ENCODE assay signal across 8 mouse cellular contexts in the genomic region with DNA sequence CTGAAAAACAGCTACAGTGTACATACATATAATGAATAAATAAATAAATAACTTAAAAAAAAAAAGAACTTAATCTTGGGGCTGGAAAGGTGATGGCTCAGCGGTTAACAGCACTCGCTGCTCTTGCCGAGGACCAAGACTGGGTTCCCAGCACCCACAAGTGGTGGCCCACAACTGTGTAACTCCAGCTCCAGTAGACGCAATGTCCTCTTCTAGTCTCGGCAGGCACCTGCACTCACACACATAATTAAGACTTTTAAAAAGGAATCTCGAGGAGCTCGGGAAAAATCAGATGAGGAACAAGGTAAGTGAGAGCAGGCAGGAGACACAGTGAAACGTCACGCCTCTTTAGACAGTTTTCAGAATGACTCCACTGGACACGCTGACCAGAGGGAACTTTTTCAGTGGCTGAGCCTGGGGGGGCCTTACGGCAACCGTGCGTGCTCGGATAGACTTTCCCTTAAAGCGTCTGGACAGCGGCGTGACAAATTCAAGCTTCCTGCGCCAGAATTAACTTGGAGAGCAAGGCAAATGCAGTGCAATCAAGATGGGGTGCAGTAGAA. TPM values are rescaled to one million over a fixed set of nuclear protein-coding genes. Genes with fewer than 3 reads are reported as not detected.
A peak's percentile ranks its signal among the peaks of the same experiment; 100 is the strongest.
DNase-seq lines count a peak whose midpoint lies in the region; ATAC-seq and TF ChIP-seq lines count a peak whose summit lies in the region.

No protein-coding gene starts in this region.

- H3K4me2 ChIP-seq in heart, embryonic 16.5 days (ENCODE audit: low read depth, low read length) = peak overlapping the region; percentile 91
- H3K4me2 ChIP-seq in embryonic facial prominence, embryonic 15.5 days (replicated peaks) = peak overlapping the region; percentile 82
- peak overlapping the region; percentile 87 for H3K4me2 ChIP-seq in liver, embryonic 11.5 days
- H3K4me2 ChIP-seq in stomach, embryonic 15.5 days = peak overlapping the region; percentile 80

- H3K9ac ChIP-seq in heart, embryonic 16.5 days (ENCODE audit: low read length) = peak overlapping the region; percentile 86
- H3K9ac ChIP-seq in ES-Bruce4 (ENCODE audit: low read depth, poor library complexity, severe bottlenecking) = peak overlapping the region; percentile 71
- H3K9ac ChIP-seq in embryonic facial prominence, embryonic 15.5 days = peak overlapping the region; percentile 74
- H3K9ac ChIP-seq in liver, embryonic 11.5 days (ENCODE audit: low read depth, low read length) = peak overlapping the region; percentile 72
- H3K9ac ChIP-seq in stomach, embryonic 15.5 days = peak overlapping the region; percentile 65

- H3K36me3 ChIP-seq in heart, embryonic 16.5 days (ENCODE audit: control insufficient read depth, insufficient read depth) = no peaks in the 10 kb centered on the region
- H3K36me3 ChIP-seq in ES-Bruce4 (ENCODE audit: control insufficient read depth, insufficient read depth, low read length, poor library complexity, severe bottlenecking) = peaks cover 5% of the 10 kb centered on the region; the same call in 1 of the 2 replicates
- H3K36me3 ChIP-seq in embryonic facial prominence, embryonic 15.5 days = no peaks in the 10 kb centered on the region; the same call in 1 of the 2 replicates
- 0 out of 2 replicates have a peak, but pooled peaks cover 2% of the 10 kb centered on the region for H3K36me3 ChIP-seq in liver, embryonic 11.5 days (ENCODE audit: control insufficient read depth, insufficient read depth, low read length)
- no peaks in the 10 kb centered on the region for H3K36me3 ChIP-seq in stomach, embryonic 15.5 days

- no peak for TF ChIP-seq EP300 in ES-Bruce4 (IDR thresholded peaks at IDR 0.05; ENCODE audit: insufficient read depth, low read depth, low read length)

- no peak for DNase-seq in heart, adult 11 months
- DNase-seq in liver, embryonic 11.5 days (ENCODE audit: low spot score) = no peak
- no peak for DNase-seq in B cell, adult 2 months

- no peak for TF ChIP-seq POLR2A in ES-Bruce4 (IDR thresholded peaks at IDR 0.05; ENCODE audit: insufficient read depth, low read length)

- H3K4me3 ChIP-seq in heart, embryonic 16.5 days (ENCODE audit: low read length) = peak overlapping the region; percentile 90
- peak overlapping the region; percentile 86 for H3K4me3 ChIP-seq in ES-Bruce4 (ENCODE audit: low read depth, low read length)
- H3K4me3 ChIP-seq in embryonic facial prominence, embryonic 15.5 days (replicated peaks) = peak overlapping the region; percentile 96
- peak overlapping the region; percentile 67 for H3K4me3 ChIP-seq in liver, embryonic 11.5 days (ENCODE audit: low read depth, low read length)
- peak overlapping the region; percentile 74 for H3K4me3 ChIP-seq in stomach, embryonic 15.5 days (replicated peaks)

- H3K9me3 ChIP-seq in heart, embryonic 16.5 days (replicated peaks; ENCODE audit: control insufficient read depth, low read length) = no peaks in the 10 kb centered on the region
- no peaks in the 10 kb centered on the region for H3K9me3 ChIP-seq in ES-Bruce4 (replicated peaks; ENCODE audit: control insufficient read depth, insufficient read depth, low read length, poor library complexity, severe bottlenecking)
- H3K9me3 ChIP-seq in embryonic facial prominence, embryonic 15.5 days (replicated peaks) = no peaks in the 10 kb centered on the region
- H3K9me3 ChIP-seq in liver, embryonic 11.5 days (ENCODE audit: control insufficient read depth, low read length) = no peaks in the 10 kb centered on the region
- H3K9me3 ChIP-seq in stomach, embryonic 15.5 days = no peaks in the 10 kb centered on the region

- 13% methylated on average over 18 of the region's 18 CpGs for WGBS in heart, embryonic 16.5 days
- 12% methylated on average over 18 of the region's 18 CpGs for WGBS in embryonic facial prominence, embryonic 15.5 days
- WGBS in liver, embryonic 11.5 days = 11% methylated on average over 18 of the region's 18 CpGs
- 11% methylated on average over 18 of the region's 18 CpGs for WGBS in stomach, embryonic 15.5 days

- peaks cover 8% of the 10 kb centered on the region for H3K27me3 ChIP-seq in heart, embryonic 16.5 days (ENCODE audit: control insufficient read depth, insufficient read depth, low read length)
- no peaks in the 10 kb centered on the region for H3K27me3 ChIP-seq in ES-Bruce4 (ENCODE audit: control insufficient read depth, insufficient read depth, low read length, poor library complexity, severe bottlenecking)
- H3K27me3 ChIP-seq in embryonic facial prominence, embryonic 15.5 days = peaks cover 15% of the 10 kb centered on the region
- H3K27me3 ChIP-seq in liver, embryonic 11.5 days (replicated peaks; ENCODE audit: control insufficient read depth, insufficient read depth, low read length) = peaks cover 9% of the 10 kb centered on the region; the same call in 1 of the 2 replicates
- 0 out of 2 replicates have a peak, but pooled peaks cover 3% of the 10 kb centered on the region for H3K27me3 ChIP-seq in stomach, embryonic 15.5 days (replicated peaks)

- peak overlapping the region; percentile 81 for H3K27ac ChIP-seq in heart, embryonic 16.5 days (ENCODE audit: low read length)
- H3K27ac ChIP-seq in ES-Bruce4 (ENCODE audit: insufficient read depth, low read length) = peak overlapping the region; percentile 5; the same call in 1 of the 2 replicates
- peak overlapping the region; percentile 91 for H3K27ac ChIP-seq in embryonic facial prominence, embryonic 15.5 days (replicated peaks)
- peak overlapping the region; percentile 52 for H3K27ac ChIP-seq in liver, embryonic 11.5 days (ENCODE audit: low read depth, low read length)
- H3K27ac ChIP-seq in stomach, embryonic 15.5 days = peak overlapping the region; percentile 77

- ATAC-seq in heart, embryonic 16.5 days (replicated peaks; ENCODE audit: extremely low read depth, insufficient read depth, low FRiP score) = no peak
- ATAC-seq in embryonic facial prominence, embryonic 15.5 days (ENCODE audit: insufficient number of reproducible peaks, low FRiP score, low TSS enrichment, low read depth) = peak; percentile 5; the same call in 1 of the 2 replicates
- ATAC-seq in liver, embryonic 11.5 days (replicated peaks; ENCODE audit: low FRiP score) = no peak; the same call in 1 of the 2 replicates
- no peak for ATAC-seq in stomach, embryonic 15.5 days (ENCODE audit: insufficient read depth, low FRiP score, low read depth)
- no peak for ATAC-seq in activated CD4-positive, CD25-positive, alpha-beta regulatory T cell, adult 4 months

- peaks cover 18% of the 10 kb centered on the region for H3K4me1 ChIP-seq in heart, embryonic 16.5 days (ENCODE audit: control insufficient read depth, insufficient read depth, low read length)
- no peaks in the 10 kb centered on the region for H3K4me1 ChIP-seq in ES-Bruce4 (ENCODE audit: control insufficient read depth, insufficient read depth, low read length)
- peaks cover 19% of the 10 kb centered on the region for H3K4me1 ChIP-seq in embryonic facial prominence, embryonic 15.5 days
- H3K4me1 ChIP-seq in liver, embryonic 11.5 days (replicated peaks; ENCODE audit: control insufficient read depth, insufficient read depth, low read length) = 0 out of 2 replicates have a peak, but pooled peaks cover 4% of the 10 kb centered on the region
- peaks cover 14% of the 10 kb centered on the region for H3K4me1 ChIP-seq in stomach, embryonic 15.5 days

- TF ChIP-seq CTCF in ES-Bruce4 (IDR thresholded peaks at IDR 0.05; ENCODE audit: low read depth, low read length) = no peak

RNA-seq across cellular contexts. Expression of gene Cnot10, which starts 0.7 kb away (rescaled TPM):
- 38.6 and 41.4 TPM in 2 replicates for polyA plus RNA-seq in heart, embryonic 16.5 days (2015; fragmentation: Nextera tagmentation; extraction: Ambion mirVana)
- polyA plus RNA-seq in ES-Bruce4 (2011; ENCODE audit: insufficient read depth, insufficient read length, low read depth, missing spikeins) = 57.6 and 61.0 TPM in 2 replicates
- polyA plus RNA-seq in embryonic facial prominence, embryonic 15.5 days (2015; fragmentation: Nextera tagmentation; extraction: Ambion mirVana) = 58.1 and 65.9 TPM in 2 replicates
- polyA plus RNA-seq in liver, embryonic 11.5 days (2014; fragmentation: Nextera tagmentation; extraction: Ambion mirVana) = 52.8 and 57.7 TPM in 2 replicates
- 51.2 and 60.1 TPM in 2 replicates for polyA plus RNA-seq in stomach, embryonic 15.5 days (2015; fragmentation: Nextera tagmentation; extraction: Ambion mirVana)
- 10 to 100 TPM; 20.6 to 27.2 TPM for polyA plus RNA-seq in activated CD4-positive, CD25-positive, alpha-beta regulatory T cell, adult 4 months (2017; shearing (Covaris generic))

RNA-seq across cellular contexts. Expression of gene Dync1li1, which starts 49.3 kb away (rescaled TPM):
- polyA plus RNA-seq in heart, embryonic 16.5 days (2015; fragmentation: Nextera tagmentation; extraction: Ambion mirVana) = 69.2 and 76.0 TPM in 2 replicates
- 73.5 and 73.8 TPM in 2 replicates for polyA plus RNA-seq in ES-Bruce4 (2011; ENCODE audit: insufficient read depth, insufficient read length, low read depth, missing spikeins)
- polyA plus RNA-seq in embryonic facial prominence, embryonic 15.5 days (2015; fragmentation: Nextera tagmentation; extraction: Ambion mirVana) = 55.8 and 64.7 TPM in 2 replicates
- polyA plus RNA-seq in liver, embryonic 11.5 days (2014; fragmentation: Nextera tagmentation; extraction: Ambion mirVana) = 47.3 and 51.8 TPM in 2 replicates
- polyA plus RNA-seq in stomach, embryonic 15.5 days (2015; fragmentation: Nextera tagmentation; extraction: Ambion mirVana) = 57.6 and 58.3 TPM in 2 replicates
- 10 to 100 TPM; 43.8 to 48.4 TPM for polyA plus RNA-seq in activated CD4-positive, CD25-positive, alpha-beta regulatory T cell, adult 4 months (2017; shearing (Covaris generic))

Comparison
In these comparisons a context has a peak if more than half of its experiments do, and no peak if none do; other contexts are left out.
1. H3K27ac ChIP-seq: peak in every context shown above with its lines; median percentile 91 in embryonic facial prominence, embryonic 15.5 days; 81 in heart, embryonic 16.5 days; 77 in stomach, embryonic 15.5 days; 52 in liver, embryonic 11.5 days; 5 in ES-Bruce4.